Mouse (Mus musculus): ENCODE measurements around the gene Mad2l2.

GRCm38 (mm10) chr4:148097936-148098335, 32.2 kb upstream of the Mad2l2 start:
- TF ChIP-seq ZNF384 (IDR thresholded peaks at IDR 0.05; ENCODE audit: low read depth, low read length) = no peak
- no peak for TF ChIP-seq ZC3H11A (IDR thresholded peaks at IDR 0.05; ENCODE audit: borderline replicate concordance, low read depth, low read length)
- no peak for TF ChIP-seq CHD2 (IDR thresholded peaks at IDR 0.05; ENCODE audit: low read depth, low read length)
